Mouse (Mus musculus) gastrocnemius, postnatal 4 days (tissue): ENCODE results near the gene Ercc2. TPM values are rescaled to one million over a fixed set of nuclear protein-coding genes. Genes with fewer than 3 reads are reported as not detected.

Experiments used
- DNase-seq, 2 experiments: peaks; one replicate each; pipeline ENCODE4 v3.0.0; 2021 to 2022; ENCODE audit warnings: low spot score in 2 of 2, mixed read lengths in 2 of 2
- long read RNA-seq, 2 experiments: library from polyadenylated mRNA; stranded (forward); transcript quantifications; one replicate each; pipeline ENCODE4 v2.0.0; 2021
- total RNA-seq, 2 experiments: library from RNA; stranded (reverse); gene quantifications; 2 replicates each; pipeline ENCODE4 v1.2.3; 2021

Gene Ercc2
- 10 to 100 TPM; 18.6 to 21.0 TPM for total RNA-seq
- long read RNA-seq, experiment 1, transcript Ercc2-201 (23 exons, 3,578 nt): major isoform, 8 of 10 reads
- long read RNA-seq, experiment 1, partial matches to known transcripts: 0 of 10 reads
- long read RNA-seq, experiment 1, other reads (novel, unspliced or antisense): 2 of 10 reads
- long read RNA-seq, experiment 2, transcript Ercc2-201 (23 exons, 3,578 nt): major isoform, 7 of 9 reads
- long read RNA-seq, experiment 2, partial matches to known transcripts: 0 of 9 reads
- long read RNA-seq, experiment 2, other reads (novel, unspliced or antisense): 2 of 9 reads

DNA sequence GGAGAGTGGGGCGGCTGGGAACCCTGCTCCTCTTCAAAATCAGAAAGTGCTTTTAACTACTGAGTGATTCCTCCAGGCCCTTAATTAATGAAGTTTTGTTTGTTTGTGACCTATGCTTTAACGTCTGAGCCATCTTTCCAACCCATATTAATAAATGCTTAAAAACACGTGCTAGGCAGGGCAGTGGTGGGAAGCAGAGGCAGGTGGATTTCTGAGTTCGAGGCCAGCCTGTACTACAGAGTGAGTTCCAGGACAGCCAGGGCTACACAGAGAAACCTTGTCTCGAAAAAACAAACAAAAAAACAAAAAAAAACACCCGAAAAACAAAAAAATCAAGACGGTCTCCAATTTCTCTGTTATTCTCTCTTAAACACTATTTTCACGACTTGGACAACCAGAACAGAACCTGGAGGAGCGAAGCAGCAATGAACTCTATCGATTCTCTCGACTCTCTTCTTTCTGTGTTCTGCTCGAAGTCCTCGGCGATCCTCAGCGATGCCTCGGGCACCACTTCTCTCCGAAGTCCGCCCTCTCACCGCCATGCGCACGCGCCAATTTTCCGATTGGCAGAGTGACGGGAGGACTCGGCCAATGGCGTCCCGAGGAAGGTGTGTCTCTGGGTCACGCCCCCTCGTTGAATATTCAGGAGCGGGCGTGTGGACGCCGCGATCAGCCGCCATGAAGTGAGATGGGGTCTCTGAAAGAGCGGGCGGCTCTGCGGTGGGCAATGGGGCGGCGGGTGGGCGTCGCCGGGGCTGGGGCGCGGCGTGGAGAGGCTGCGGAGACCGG is at the start of gene Ercc2:
Ercc2 (plus strand) TSS at position 634 of the 789 bp plus-strand sequence.
- peak; percentile 97 to 99 for DNase-seq

DNA sequence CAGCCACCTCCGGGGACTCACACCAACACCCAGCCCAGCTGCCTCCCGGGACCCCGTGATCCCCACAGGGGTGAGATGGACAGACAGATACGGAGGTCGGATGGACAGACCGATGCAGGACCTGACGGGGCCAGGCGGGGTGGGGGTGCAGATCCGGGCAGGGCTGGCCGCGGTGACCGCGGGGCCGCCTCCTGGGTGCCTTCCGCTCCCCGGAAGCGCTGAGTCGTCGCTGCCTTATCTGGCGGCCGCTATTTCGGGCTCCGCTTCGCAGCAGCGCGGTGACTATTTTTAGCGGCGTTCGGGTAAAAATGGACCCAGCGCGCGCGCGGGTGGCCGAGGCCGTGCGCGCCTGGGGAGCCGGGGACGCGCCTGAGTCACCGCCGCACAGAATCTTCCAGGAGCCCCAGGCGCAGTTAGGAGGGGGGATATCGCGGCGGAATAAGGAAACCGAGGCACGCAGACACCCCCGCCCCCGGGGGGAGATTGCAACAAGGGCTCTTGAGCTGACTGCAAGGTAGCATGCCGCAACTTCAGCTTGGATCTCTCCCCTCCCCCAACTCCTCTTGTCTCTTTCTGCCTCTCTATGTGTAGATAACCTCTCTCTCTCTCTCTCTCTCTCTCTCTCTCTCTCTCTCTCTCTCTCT is 49.0 kb upstream of the Ercc2 start:
- peak; percentile 55 to 74 for DNase-seq

DNA sequence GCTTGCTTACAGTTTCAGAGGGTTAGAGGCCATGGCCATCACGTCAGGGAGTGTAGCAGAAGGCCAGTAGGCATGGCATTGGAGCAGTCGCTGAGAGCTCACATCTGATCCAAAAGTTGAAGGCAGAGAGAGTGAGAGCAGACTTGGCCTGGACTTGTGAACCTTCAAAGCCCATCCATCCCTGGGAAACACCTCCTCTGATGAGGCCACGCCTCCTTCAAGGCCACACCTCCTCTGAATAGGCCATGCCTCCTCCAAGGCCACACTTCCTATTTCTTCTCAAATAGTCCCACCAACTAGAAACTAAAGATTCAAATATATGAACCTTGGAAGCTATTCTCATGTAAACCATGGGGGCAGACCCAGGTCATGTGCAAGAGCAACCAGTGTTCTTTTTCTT is 46.2 kb upstream of the Ercc2 start:
- peak in 1 of 2 experiments; percentile 12 for DNase-seq

DNA sequence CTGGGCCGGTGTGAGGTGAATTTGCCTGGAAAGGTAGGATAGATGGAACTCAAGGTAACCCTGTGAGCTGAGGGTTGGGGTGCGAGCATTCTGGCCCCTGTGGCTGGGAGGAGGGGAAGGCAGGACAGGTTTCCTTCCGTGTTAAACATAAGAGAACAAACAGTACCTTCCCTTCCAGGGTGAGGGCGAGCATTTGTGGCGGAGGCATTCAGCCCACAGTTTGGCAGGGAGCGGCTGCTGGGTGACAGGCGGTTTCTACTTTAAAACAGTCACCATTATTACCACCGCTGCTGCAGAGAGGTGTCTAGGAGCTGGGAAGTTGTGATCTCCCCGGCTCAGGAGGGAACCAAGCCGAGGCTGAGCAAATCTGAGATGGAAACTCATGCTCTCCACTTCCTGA is 44.7 kb upstream of the Ercc2 start:
- DNase-seq: peak in 1 of 2 experiments; percentile 15

DNA sequence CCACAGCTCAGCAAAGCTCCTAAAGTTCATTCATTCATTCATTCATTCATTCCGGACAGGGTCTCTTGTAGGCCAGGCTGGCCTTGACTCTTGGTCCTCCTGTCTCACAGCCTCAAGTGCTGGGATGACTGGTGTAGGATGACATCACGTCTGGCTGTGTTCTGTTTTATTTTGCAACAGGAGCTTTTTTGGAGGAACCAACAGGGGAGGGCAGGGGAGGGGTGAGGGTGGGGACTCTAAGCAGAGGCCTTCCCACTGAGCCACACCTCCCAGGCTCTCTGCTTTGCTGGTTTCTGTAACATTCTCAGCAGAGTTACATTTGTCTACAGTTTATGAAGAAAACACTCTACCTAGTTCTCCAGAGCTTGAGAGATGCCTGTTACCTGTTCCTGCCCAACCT is 43.8 kb upstream of the Ercc2 start:
- no peak for DNase-seq

DNA sequence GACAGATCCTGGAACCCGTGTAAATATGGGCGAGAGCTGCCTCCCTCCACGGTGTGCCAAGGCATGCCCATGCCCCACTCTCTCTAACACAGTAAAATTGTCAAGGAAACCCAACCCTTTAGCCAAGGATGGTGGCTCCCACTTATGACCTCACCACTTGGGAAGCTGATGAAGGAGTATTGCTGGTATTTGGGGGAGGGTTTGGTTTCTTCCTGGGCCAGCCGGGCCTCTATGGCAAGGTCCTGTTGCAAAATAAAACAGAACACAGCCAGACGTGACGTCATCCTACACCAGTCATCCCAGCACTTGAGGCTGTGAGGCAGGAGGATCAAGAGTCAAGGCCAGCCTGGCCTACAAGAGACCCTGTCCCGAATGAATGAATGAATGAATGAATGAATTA is 43.2 kb upstream of the Ercc2 start:
- no peak for DNase-seq

DNA sequence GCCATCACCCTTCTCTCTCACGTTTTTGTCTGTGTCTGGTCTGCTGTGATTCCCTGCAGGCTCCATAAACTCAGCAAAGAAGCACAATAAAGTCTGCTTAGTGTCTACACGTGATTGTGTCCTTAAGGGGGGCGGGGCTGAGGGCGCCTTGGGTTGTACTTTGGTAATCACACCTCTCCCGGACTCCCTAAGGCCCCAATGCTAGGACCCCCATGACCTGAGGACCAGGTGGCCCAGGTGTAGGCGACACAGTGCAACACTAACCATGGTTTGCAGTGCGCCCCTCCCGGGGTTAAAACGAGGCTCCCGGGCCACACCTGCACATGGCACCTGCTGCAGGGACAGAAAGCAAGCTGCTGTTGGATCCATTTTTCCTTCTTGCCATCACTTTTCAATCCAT is 40.6 kb upstream of the Ercc2 start:
- DNase-seq: peak in 1 of 2 experiments; percentile 15

DNA sequence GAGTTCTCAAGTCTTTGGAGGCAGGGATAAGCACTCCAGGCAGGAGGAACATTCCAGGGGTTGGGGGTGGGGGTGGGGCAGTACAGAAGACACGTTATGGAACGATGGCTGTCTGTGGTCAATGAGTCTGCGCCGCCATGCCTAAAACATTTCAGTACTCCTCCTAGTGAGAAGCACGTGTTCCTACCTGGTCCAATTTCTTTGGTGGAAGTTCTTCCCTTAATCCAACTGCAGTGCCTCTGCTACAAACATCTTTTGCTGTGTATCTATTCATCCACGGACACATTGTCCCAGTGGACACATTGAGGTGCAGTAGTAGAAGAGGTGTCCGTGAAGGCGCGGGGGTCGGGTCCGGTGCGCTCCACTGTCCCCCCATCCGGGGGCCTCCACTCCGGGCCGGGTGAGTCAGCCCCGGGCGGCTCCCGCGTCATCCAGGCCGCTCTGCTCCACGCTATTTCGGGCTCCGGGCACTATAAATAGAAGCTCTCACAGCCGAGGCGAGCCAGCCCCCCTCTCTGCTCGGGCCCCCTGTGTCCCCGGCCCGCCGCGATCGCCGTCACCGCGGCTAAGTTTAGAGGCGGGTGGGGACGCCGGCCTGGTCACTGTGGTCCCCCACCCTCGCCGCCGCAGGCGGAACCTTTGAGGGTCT is 39.9 kb upstream of the Ercc2 start:
- DNase-seq: peak; percentile 40 to 56

DNA sequence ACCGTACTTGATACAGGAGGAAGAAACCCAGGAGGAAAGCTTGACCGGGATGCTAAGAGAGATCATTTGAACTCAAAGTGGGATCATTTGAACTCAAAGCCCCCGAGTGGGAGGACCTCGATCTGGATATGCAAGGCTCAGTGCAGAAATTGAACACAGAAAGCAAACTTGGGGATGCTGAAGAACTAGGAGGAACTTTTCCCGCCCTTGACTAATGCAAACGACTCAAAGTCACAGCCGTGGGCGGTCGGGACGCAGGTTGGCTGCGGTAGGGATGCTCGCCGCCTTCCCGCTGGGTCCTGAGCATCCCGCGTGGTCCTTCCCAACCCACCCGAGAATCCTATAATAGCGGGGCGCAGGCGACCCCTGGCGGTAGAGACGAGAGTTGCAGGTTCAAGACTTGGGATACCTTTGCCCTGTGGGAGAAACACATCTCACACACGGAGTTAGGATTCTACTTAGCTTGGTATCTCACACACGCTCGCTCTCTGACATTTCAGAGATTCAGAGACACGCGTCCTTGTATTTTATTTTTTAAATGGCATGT is 39.3 kb upstream of the Ercc2 start:
- DNase-seq: peak; percentile 84

DNA sequence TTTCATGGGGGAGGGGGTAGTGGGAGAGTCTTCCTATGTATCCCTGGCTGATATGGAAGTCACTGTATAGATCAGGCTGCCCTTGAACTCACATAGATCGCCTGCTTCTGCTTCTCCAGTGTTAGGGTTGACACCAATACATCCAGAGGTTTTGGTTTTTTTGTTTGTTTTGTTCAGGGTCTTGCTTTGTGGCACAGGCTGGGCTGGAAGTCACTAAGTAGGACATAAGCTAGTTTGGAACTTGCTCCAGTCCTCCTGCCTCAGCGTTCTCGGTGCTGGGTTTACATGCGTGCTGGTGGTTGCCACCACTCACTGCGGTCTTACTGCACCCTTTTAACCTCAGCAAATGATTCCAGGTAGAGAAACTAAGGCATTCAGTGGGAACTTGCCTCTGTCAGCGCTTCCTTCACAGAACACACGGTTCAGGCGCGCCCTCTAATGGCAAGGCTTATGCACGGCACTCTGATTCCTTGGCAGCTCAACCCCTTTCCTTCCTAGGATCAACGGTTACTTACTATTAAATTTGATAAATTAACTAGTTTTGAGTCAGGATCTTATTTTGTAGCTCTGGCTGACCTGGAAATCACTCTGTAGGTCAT is 38.5 kb upstream of the Ercc2 start:
- peak in 1 of 2 experiments; percentile 68 for DNase-seq

DNA sequence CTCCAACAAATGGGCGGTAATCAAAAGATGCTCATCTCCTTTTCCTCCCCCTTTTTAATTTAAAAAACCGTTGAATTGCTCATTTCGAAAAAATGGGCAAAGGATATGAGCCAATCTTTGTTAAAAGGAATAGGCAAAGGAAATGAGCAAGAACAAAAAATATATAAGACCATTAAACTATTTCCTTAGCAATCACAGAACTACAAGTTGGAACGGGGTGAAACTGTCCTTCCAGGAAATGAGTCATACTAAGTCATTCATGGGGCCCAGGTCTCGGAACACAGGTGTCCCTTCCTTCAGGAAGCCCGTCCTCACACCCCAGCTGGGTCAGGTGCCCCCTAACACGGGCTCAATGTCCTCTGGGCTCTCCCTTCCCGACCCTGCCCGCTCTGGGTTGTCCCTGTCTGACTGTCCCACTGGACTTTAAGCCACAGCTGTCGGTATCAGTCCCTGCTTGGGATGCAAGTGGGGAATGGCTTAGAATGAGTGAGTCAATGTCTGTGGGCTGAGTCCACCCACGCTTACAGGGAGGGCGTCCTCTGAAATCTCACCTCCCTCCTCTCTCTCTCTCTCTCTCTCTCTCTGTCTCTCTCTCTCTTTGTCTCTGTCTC is 37.5 kb upstream of the Ercc2 start, which contains the start of gene Ercc1:
Ercc1 (plus strand) TSS at position 542 of the 611 bp plus-strand sequence.
- no peak for DNase-seq

DNA sequence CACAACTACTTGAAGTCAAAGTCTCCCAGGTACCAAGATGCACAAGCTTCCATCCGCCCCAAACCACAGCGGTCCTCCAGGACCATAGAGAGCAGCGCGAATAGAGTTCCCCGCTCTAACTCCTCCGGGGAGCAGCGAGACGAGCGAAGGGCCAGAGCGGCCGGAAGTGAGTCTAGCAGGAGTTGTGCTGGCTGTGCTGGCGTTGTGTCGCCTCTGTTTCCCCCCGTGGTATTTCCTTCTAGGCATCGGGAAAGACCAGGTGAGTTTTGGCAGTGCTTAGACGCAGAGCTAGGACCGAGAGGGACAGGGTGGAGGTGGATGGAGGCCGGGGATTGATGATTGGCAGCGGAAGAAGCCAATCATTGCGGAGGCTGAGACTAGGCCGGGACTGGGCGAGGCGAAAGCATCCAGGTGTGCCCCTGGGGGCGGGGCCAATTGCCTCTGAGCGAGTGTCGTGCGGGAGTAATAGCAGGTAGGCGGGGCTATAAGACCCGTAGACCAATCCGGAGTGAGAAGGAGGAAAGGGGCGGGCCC is 36.8 kb upstream of the Ercc2 start:
- peak; percentile 72 to 89 for DNase-seq

DNA sequence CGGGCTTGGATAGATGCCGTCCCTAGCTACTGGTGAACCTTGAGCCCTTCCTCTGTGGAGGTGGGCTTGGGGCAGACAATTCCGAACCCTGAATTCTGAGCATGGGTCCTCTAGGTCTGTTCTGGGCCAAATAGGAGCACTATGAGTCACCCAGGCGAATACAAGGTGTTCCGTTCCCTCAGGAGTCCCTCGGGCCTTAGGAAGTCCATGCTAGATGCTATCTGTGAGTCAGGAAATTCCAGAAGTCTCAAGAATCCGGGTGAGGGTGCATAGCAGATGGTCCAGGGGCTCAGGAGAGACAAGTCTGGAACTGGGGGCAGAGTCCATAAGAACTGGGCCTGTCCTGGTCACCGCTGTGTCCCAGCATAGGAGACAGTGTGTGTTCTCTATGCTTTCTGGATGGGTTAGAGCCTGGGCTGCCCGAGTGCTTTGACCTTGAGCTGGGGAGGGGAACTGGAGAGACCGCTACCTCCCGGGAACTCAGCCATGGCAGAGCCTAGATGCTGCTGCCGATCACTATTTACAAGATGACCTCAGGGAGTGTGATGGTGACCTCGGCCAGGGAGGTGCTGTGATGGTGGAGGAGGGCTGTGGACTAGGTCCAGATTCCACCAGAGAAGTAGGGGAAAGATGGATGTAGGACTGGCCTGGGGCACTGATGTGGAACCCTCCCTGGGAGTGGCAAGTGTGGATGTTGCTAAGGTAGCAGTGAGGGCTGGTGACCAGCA is 32.5 kb upstream of the Ercc2 start:
- no peak for DNase-seq

DNA sequence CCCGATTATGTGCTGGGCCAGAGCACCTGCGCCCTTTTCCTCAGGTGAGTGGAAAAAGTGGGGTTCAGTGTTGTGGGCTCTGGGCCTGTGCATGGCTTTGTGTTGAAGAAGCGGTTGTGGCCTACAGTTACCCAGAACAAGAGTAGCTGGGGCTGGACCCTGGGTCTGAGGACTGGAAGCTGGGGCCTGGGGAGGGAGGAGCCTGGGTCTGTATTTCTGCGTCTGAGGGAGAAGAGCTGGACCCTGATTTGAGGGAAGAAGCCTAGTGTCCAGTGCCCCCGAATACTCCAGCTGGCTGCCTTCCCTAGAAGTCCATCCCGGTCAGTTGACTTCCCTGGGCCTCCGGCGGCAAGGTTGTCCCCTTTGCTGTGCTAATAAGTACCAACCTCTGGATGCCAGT is 31.6 kb upstream of the Ercc2 start:
- no peak for DNase-seq

DNA sequence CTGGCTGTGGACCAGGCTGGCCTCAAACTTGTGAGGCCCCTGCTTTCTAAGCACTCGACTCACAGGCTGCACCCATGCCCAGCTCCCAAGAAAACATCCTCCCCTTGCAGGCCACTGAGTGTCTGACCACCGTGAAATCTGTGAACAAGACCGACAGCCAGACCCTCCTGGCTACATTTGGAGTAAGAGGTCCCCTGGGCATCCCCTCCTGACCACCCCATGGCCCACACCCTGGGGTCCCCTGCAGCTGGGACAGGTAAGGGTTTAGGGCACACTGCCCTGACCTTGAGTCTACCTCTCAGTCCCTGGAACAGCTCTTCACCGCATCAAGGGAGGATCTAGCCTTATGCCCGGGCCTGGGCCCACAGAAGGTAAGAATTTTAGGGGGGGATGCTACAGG is 26.8 kb upstream of the Ercc2 start:
- DNase-seq: no peak

DNA sequence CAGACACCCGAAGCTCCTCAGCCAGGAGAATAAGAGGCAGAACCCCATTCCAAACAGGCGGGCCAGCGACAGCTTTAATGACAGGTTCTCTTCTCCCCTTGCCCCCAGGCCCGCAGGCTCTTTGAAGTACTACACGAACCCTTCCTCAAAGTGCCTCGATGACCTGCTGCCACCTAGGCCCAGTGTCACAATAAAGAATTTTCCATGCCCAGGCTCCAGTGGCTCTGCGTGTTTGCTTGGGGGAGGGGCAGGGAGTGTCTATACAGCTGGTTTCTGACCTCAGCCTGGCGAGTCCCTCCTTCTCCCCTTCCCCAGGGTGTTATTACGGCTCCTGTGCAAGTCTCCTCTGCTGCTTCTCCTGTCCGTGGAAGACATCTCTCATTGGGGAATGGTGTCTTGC is 25.5 kb upstream of the Ercc2 start:
- no peak for DNase-seq

DNA sequence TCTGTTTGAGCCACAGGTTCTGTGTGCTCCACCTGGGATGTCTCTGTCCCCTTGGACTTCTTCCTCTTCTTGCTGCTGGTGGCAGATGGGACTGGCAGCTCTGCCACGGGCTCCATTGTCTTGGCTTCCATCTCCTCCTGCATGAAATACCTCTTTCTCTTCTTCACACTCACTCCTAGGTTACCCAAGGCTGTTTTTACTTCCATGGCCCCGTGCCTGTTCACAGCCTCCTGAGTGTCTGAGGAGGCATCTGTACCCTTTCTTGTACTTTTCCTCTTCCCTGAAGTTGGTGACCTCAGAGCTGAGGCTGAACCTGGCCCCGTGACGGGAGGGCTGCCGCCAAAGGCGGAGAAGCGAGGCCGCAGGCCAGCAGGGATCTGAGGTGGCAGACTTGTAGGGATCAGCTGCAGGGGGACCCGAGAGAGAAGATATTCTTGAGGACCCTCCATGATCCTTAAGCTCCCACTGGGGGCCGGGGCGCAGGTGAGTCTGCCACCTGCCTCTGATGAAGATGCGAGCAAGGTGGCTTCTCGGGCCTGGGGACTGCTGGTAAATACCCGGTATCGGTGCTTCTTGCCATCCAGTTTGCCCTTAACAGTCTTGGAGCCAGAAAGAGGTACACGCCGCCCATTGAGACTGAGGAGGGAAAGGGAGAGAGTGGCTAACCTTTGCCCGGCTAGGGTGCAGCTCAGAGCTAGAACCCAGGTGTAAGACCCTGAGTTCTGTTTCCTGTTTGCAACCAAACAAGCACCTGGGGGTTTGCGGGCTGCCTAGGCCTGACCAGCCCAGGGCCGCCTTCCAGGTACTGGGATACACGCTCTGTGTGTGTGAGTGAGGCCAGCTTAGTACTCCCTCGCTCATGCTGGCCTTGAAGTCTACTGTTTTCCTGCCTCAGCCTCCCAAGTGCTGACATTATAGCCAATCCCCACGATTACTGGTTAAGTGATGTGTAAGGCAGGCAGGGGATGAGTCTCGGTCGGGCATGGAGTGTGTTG is 24.1 kb upstream of the Ercc2 start:
- DNase-seq: no peak

DNA sequence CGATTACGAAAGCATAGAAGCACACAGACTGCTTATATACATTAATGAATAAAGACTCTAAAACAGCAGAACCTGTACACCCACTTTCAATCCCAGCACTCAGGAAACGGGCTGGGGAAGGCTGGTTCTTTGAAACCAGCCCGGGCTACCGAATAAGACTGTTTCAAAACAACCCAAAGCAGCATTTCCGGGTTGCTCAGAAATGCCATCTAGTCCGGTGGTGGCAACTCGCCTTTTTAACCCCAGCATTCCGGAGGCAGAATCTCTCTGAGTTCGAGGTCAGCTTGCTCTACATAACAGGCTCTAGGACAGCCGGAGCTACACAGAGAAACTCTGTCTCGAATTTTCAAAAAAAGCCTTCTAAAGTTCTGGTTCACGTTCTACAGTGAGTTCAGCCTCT is 23.2 kb upstream of the Ercc2 start:
- no peak for DNase-seq
